Comparison of ENCODE assay signal across 9 mouse cellular contexts in genomic region chr12:80462292-80462896, GRCm38 (mm10). TPM values are rescaled to one million over a fixed set of nuclear protein-coding genes. Genes with fewer than 3 reads are reported as not detected.
DNase-seq lines count a peak whose midpoint lies in the region; ATAC-seq and TF ChIP-seq lines count a peak whose summit lies in the region.
"Not testable (repeated sequence)": the region's sequence is repeated elsewhere in the genome, so short reads cannot be mapped to it uniquely, and the experiment has no call there.
"Had no signal": no experiment of that assay in that cellular context is flagged by ENCODE, and none has a peak within 500 bp of the region (broad histone marks: within the 10 kb centered on the region; RNA-seq: fewer than 3 reads in every experiment).

No protein-coding gene starts in this region.

- not testable (repeated sequence) for H3K36me3 ChIP-seq in hindbrain, postnatal 0 days (ENCODE audit: insufficient read depth, low read length); limb, embryonic 13.5 days

- H3K4me3 ChIP-seq in hindbrain, postnatal 0 days (ENCODE audit: low read length) = peak overlapping the region; percentile 83
- H3K4me3 ChIP-seq in limb, embryonic 13.5 days = peak overlapping the region; percentile 73

- peak overlapping the region; percentile 86 for H3K27ac ChIP-seq in hindbrain, postnatal 0 days
- peak overlapping the region; percentile 78; the same call in 1 of the 2 replicates for H3K27ac ChIP-seq in limb, embryonic 13.5 days

- H3K4me2 ChIP-seq in hindbrain, postnatal 0 days (ENCODE audit: low read depth, low read length) = peak overlapping the region; percentile 73
- H3K4me2 ChIP-seq in limb, embryonic 13.5 days (replicated peaks) = peak overlapping the region; percentile 72

- H3K27me3 ChIP-seq in hindbrain, postnatal 0 days (ENCODE audit: insufficient read depth, low read length); limb, embryonic 13.5 days: not testable (repeated sequence)

- not testable (repeated sequence) for ATAC-seq in hindbrain, postnatal 0 days; limb, embryonic 13.5 days (ENCODE audit: low FRiP score, low read depth)

- TF ChIP-seq CTCF in hindbrain, postnatal 0 days (IDR thresholded peaks at IDR 0.05; ENCODE audit: low read depth) = peak; percentile 41

- DNase-seq in 3T3-L1 (ENCODE audit: low read depth, low spot score) = peak; percentile 43
- peak; percentile 16 for DNase-seq in adrenal gland, postnatal 10 days
- DNase-seq in embryo, embryonic 10.5 days (ENCODE audit: low spot score) = peak; percentile 69
- DNase-seq in forelimb bud, embryonic 11.5 days (ENCODE audit: low read depth, low spot score) = peak; percentile 30
- peak; percentile 64 for DNase-seq in hindbrain, postnatal 0 days (ENCODE audit: low spot score)
- DNase-seq in mesoderm, embryonic 11.5 days (ENCODE audit: low read depth, low spot score) = peak; percentile 46
- DNase-seq in right cerebral cortex, adult 18-20 months = peak; percentile 12

- H3K9ac ChIP-seq in hindbrain, postnatal 0 days (replicated peaks; ENCODE audit: low read length) = peak overlapping the region; percentile 71
- peak overlapping the region; percentile 74; the same call in 1 of the 2 replicates for H3K9ac ChIP-seq in limb, embryonic 13.5 days

- not testable (repeated sequence) for H3K4me1 ChIP-seq in hindbrain, postnatal 0 days (ENCODE audit: insufficient read depth, low read length); limb, embryonic 13.5 days

- not testable (repeated sequence) for H3K9me3 ChIP-seq in hindbrain, postnatal 0 days (ENCODE audit: low read length); limb, embryonic 13.5 days

- WGBS in hindbrain, postnatal 0 days = 15% methylated on average over 10 of the region's 10 CpGs
- WGBS in limb, embryonic 13.5 days = 6% methylated on average over 10 of the region's 10 CpGs

RNA-seq across cellular contexts. Expression of gene Exd2, which starts 0.5 kb away (rescaled TPM):
- 10 to 100 TPM; 17.0 to 17.5 TPM for total RNA-seq in adrenal gland, postnatal 10 days (2021)
- 25.2 and 30.6 TPM in 2 replicates for total RNA-seq in hindbrain, postnatal 0 days (2014; rRNA removed)
- 26.3 and 29.9 TPM in 2 replicates for polyA plus RNA-seq in hindbrain, postnatal 0 days (2015; fragmentation: Nextera tagmentation; extraction: Ambion mirVana)
- polyA plus RNA-seq in limb, embryonic 13.5 days (2015; fragmentation: Nextera tagmentation; extraction: Ambion mirVana) = 28.6 and 30.5 TPM in 2 replicates

RNA-seq across cellular contexts. Expression of gene Dcaf5, which starts 26.0 kb away (rescaled TPM):
- 10 to 100 TPM; 30.9 to 35.0 TPM for total RNA-seq in adrenal gland, postnatal 10 days (2021)
- 53.0 and 55.5 TPM in 2 replicates for total RNA-seq in hindbrain, postnatal 0 days (2014; rRNA removed)
- 18.6 and 19.6 TPM in 2 replicates for polyA plus RNA-seq in hindbrain, postnatal 0 days (2015; fragmentation: Nextera tagmentation; extraction: Ambion mirVana)
- polyA plus RNA-seq in limb, embryonic 13.5 days (2015; fragmentation: Nextera tagmentation; extraction: Ambion mirVana) = 17.3 and 17.4 TPM in 2 replicates

RNA-seq across cellular contexts. Expression of gene Galnt16, which starts 55.7 kb away (rescaled TPM):
- 10 to 100 TPM; 16.3 to 16.8 TPM for total RNA-seq in adrenal gland, postnatal 10 days (2021)
- total RNA-seq in hindbrain, postnatal 0 days (2014; rRNA removed) = 67.9 and 72.1 TPM in 2 replicates
- 26.5 and 28.2 TPM in 2 replicates for polyA plus RNA-seq in hindbrain, postnatal 0 days (2015; fragmentation: Nextera tagmentation; extraction: Ambion mirVana)
- polyA plus RNA-seq in limb, embryonic 13.5 days (2015; fragmentation: Nextera tagmentation; extraction: Ambion mirVana) = 16.2 and 17.1 TPM in 2 replicates
- total RNA-seq: hematopoietic stem cell, adult 5-6 weeks had no signal

Comparison
In these comparisons a context has a peak if more than half of its experiments do, and no peak if none do; other contexts are left out.
1. DNase-seq: peak in every context shown above with its lines; median percentile 69 in embryo, embryonic 10.5 days; 64 in hindbrain, postnatal 0 days; 46 in mesoderm, embryonic 11.5 days; 43 in 3T3-L1; 30 in forelimb bud, embryonic 11.5 days; 16 in adrenal gland, postnatal 10 days; 12 in right cerebral cortex, adult 18-20 months.